Mouse (Mus musculus) liver, embryonic 14.5 days (tissue): ENCODE data around the gene Tubg2. TPM values are rescaled to one million over a fixed set of nuclear protein-coding genes. Genes with fewer than 3 reads are reported as not detected.

Experiments used
- ATAC-seq: fragments of 200-750 bp; cut with Nextera tagmentation; 2 replicates; pipeline ENCODE4 v1.8.0; 2017; ENCODE audit warnings: moderate number of reproducible peaks, mild to moderate bottlenecking, moderate library complexity; ENCODE audit not compliant: insufficient read depth
- DNase-seq, 3 experiments: peaks; one replicate each; pipeline ENCODE4 v3.0.0-alpha.2; 2012 to 2013; ENCODE audit warnings: low read depth in 3 of 3, low spot score in 3 of 3
- H3K27ac ChIP-seq: fragments of 300-500 bp; sonication (generic); 2 replicates; pipeline ENCODE4 v1.5.1; 2014; ENCODE audit warnings: moderate library complexity, mild to moderate bottlenecking, control low read depth, inconsistent platforms
- H3K27me3 ChIP-seq: fragments of 300-500 bp; sonication (generic); 2 replicates; pipeline ENCODE4 v1.6.1; 2014; ENCODE audit warnings: mild to moderate bottlenecking, low read length, moderate library complexity; ENCODE audit not compliant: control insufficient read depth, insufficient read depth
- H3K36me3 ChIP-seq: fragments of 300-500 bp; sonication (generic); replicated peaks from 2 replicates; pipeline ENCODE4 v1.6.1; 2014; ENCODE audit warnings: low read depth; ENCODE audit not compliant: control insufficient read depth, insufficient read depth
- H3K4me1 ChIP-seq, 2 experiments: fragments of 200-500 bp in 1 of 2; fragments of 300-500 bp in 1 of 2; sonication (generic) in 1 of 2; replicated peaks; 2 replicates each; pipeline ENCODE4 v1.6.1; 2012 to 2014; ENCODE audit warnings: antibody characterized with exemption in 1 of 2, inconsistent platforms in 1 of 2, low read length in 1 of 2; ENCODE audit not compliant: control insufficient read depth in 2 of 2, insufficient read depth in 2 of 2
- H3K4me2 ChIP-seq: fragments of 300-500 bp; sonication (generic); 2 replicates; pipeline ENCODE4 v1.6.1; 2014; ENCODE audit warnings: low read depth, mild to moderate bottlenecking, control low read depth, moderate library complexity
- H3K4me3 ChIP-seq, 2 experiments: fragments of 200-500 bp in 1 of 2; fragments of 300-500 bp in 1 of 2; sonication (generic) in 1 of 2; 2 replicates each; pipeline ENCODE4 v1.5.1; 2012 to 2014; ENCODE audit warnings: low read depth in 2 of 2, low read length in 2 of 2, mild to moderate bottlenecking in 2 of 2, control low read depth in 1 of 2, inconsistent platforms in 1 of 2, moderate library complexity in 1 of 2; ENCODE audit not compliant: insufficient read depth in 1 of 2
- H3K9ac ChIP-seq: fragments of 300-500 bp; sonication (generic); replicated peaks from 2 replicates; pipeline ENCODE4 v1.6.1; 2014; ENCODE audit warnings: mild to moderate bottlenecking, control low read depth, moderate library complexity
- H3K9me3 ChIP-seq: fragments of 300-500 bp; sonication (generic); 2 replicates; pipeline ENCODE4 v1.6.1; 2016; ENCODE audit warnings: low read length, mixed read lengths; ENCODE audit not compliant: control insufficient read depth
- CTCF ChIP-seq: IDR thresholded peaks from 2 replicates; pipeline ENCODE4 v1.5.1; 2016; ENCODE audit warnings: antibody characterized with exemption, low read depth, control low read depth
- EP300 ChIP-seq: IDR thresholded peaks from 2 replicates; pipeline ENCODE4 v1.6.1; 2016; ENCODE audit warnings: antibody characterized with exemption, low read depth
- WGBS: fragments of 180-500 bp; shearing (Covaris S2); extraction: QIAGEN DNeasy Blood & Tissue Kit; methylation state at CpG from one replicate; pipeline ENCODE4 v1.1.7; 2014; ENCODE audit not compliant: insufficient replicate concordance; 5-methylcytosine and 5-hydroxymethylcytosine counted together
- polyA plus RNA-seq, 2 experiments: library from polyadenylated mRNA; depleted of rRNA in 1 of 2; stranded (reverse) in 1 of 2; unstranded in 1 of 2; fragments of >200 nt; fragmentation: Nextera tagmentation in 1 of 2; extraction: Ambion mirVana in 1 of 2; gene quantifications; 2 replicates each; pipeline versions ENCODE4 v1.2.1 to v1.2.3; 2012 to 2014

Gene Tubg2
- polyA plus RNA-seq, 2 experiments: 0.13 TPM; not detected in 1

- no peak for TF ChIP-seq CTCF
- TF ChIP-seq EP300: no peak
- WGBS: 63% methylated on average over 7 of the region's 7 CpGs
- Histone ChIP-seq H3K27ac (no peak overlapping the region), H3K4me1 (0 out of 4 replicates have a peak, but pooled peaks cover 0 to 4% of the 10 kb centered on the region in 2 experiments), H3K9ac (no peak overlapping the region), H3K27me3 (peaks cover 16% of the 10 kb centered on the region), H3K36me3 (no peaks in the 10 kb centered on the region), H3K9me3 (no peaks in the 10 kb centered on the region), H3K4me3 (no peak overlapping the region), H3K4me2 (no peak overlapping the region)
- DNase-seq (no peak), ATAC-seq (no peak)
These were observed 18.7 kb upstream of the Tubg2 start for GRCm38 (mm10) chr11:101137000-101137399.

- H3K27ac ChIP-seq: no peak overlapping the region
These were observed 17.0 kb upstream of the Tubg2 start for GRCm38 (mm10) chr11:101138536-101139181.

DNA sequence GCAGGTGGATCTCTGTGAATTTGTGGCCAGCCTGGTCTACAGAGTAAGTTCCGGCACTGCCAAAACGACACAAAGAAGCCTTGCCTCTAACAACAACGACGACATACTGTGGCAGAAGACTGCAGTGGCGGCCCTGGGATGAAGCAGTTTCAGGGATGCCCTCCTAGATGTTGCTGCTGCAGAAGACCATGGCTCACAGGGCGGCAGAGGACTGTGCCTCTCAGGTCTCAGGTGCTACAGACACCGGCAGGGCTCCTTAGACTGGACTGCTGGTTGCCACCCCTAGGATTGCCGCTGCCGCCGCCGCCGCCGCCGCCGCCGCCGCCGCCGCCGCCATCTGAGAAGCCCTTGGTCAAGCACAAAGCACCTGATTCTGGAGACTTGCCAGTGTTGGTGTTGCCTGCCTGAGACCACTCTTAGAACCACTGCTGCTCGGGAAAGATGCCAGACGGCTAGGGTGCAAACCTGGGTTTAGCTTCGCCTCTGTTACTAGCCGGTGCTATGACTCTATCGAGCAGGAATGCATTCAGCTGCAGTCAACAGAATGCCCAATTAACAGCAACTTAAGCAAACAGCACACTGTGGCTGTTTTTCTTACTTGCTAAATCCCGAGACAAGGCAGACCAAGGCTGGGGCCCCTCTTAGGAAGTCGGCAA is 15.4 kb upstream of the Tubg2 start:
- DNase-seq (no peak), ATAC-seq (no peak)
- Histone ChIP-seq H3K4me2 (peak overlapping the region; percentile 28; the same call in 1 of the 2 replicates), H3K27ac (no peak overlapping the region), H3K36me3 (no peaks in the 10 kb centered on the region), H3K9ac (no peak overlapping the region), H3K27me3 (peaks cover 18% of the 10 kb centered on the region), H3K9me3 (no peaks in the 10 kb centered on the region), H3K4me3 (no peak overlapping the region), H3K4me1 (peaks cover 0 to 3% of the 10 kb centered on the region in 2 experiments; a peak in 1 of 4 replicates)
- 40% methylated on average over 27 of the region's 27 CpGs for WGBS
- no peak for TF ChIP-seq EP300
- no peak for TF ChIP-seq CTCF

More at GRCm38 (mm10) chr11:101138536-101139181, 17.0 kb upstream of the Tubg2 start:
- Histone ChIP-seq H3K9me3 (no peaks in the 10 kb centered on the region), H3K4me1 (0 out of 4 replicates have a peak, but pooled peaks cover 0 to 4% of the 10 kb centered on the region in 2 experiments), H3K36me3 (no peaks in the 10 kb centered on the region), H3K27me3 (peaks cover 16% of the 10 kb centered on the region), H3K4me3 (no peak overlapping the region), H3K9ac (no peak overlapping the region), H3K4me2 (no peak overlapping the region)
- 14% methylated on average over 15 of the region's 15 CpGs for whole genome bisulfite sequencing
- DNase-seq (no peak), ATAC-seq (no peak)
- TF ChIP-seq CTCF: no peak
- no peak for TF ChIP-seq EP300

DNA sequence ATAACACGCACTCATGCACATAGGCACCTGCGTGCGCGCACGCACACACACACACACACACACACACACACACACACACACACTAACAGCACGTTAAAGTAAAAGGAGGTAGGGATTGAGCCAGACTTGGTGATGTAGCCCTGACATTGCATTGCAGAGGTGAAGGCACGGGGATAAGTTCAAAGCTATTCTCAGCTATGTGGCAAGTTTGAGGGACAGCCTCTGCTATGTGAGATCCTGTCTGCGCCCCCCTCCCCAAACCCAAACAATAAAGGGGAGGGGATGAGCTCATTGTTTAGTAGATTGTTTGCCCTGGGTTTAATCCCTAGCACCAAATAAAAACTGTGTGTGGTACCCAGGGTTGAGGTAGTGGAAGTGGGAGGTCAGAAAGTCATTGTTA is 14.6 kb upstream of the Tubg2 start:
- H3K4me3 ChIP-seq: no peak overlapping the region
- no peak overlapping the region for H3K4me2 ChIP-seq
- DNase-seq (no peak), ATAC-seq (no peak)
- no peaks in the 10 kb centered on the region for H3K9me3 ChIP-seq
- TF ChIP-seq CTCF (no peak), EP300 (no peak)
- H3K4me1 ChIP-seq: peaks cover 0 to 3% of the 10 kb centered on the region in 2 experiments; a peak in 1 of 4 replicates
- H3K27ac ChIP-seq: no peak overlapping the region
- H3K9ac ChIP-seq: no peak overlapping the region
- WGBS: 74% methylated on average over 8 of the region's 8 CpGs
- H3K27me3 ChIP-seq: peaks cover 18% of the 10 kb centered on the region
- H3K36me3 ChIP-seq: no peaks in the 10 kb centered on the region

DNA sequence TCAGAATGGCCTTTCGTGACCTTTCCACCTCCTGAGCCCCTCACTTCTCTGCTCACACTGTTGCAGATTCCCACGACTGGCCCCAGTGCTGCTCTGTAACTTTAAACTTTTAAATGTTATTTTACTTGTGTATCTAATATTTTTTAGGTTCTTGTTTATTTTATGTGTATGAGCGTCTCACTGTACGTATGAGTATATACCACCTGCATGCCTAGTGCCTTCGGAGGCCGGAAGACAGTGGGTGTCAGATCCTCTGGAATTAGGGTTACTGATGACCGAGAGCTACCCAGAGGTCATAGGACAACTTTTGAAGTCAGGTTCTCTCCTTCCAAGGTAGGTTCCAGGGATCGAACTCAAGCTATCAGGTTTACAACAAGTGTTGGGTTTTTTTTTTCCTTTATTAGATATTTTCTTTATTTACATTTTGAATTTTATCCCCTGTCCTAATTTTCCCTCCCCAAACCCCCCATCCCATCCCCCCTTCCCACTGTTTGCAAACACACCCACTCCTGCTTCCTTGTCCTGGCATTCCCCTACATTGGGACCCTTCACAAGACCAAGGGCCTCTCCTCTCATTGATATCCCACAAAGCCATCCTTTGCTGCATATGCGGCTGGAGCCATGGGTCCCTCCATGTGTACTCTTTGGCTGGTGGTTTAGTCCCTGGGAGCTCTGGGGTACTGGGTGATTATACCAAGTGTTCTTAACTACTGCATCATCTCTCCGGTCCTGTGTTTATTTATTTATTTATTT is 13.3 kb upstream of the Tubg2 start:
- Histone ChIP-seq H3K4me1 (peaks cover 0 to 3% of the 10 kb centered on the region in 2 experiments; a peak in 1 of 4 replicates), H3K9ac (no peak overlapping the region), H3K27ac (no peak overlapping the region), H3K4me3 (no peak overlapping the region), H3K27me3 (peaks cover 18% of the 10 kb centered on the region), H3K9me3 (no peaks in the 10 kb centered on the region), H3K4me2 (no peak overlapping the region), H3K36me3 (no peaks in the 10 kb centered on the region)
- DNase-seq (no peak), ATAC-seq (no peak)
- 75% methylated on average over 10 of the region's 10 CpGs for WGBS
- TF ChIP-seq CTCF (no peak), EP300 (no peak)
